Mouse (Mus musculus) C2C12 (cell line): ENCODE results near the gene Mapre3.

Experiments
- CEBPB ChIP-seq: IDR thresholded peaks from one replicate; pipeline ENCODE4 v1.6.1; 2011; ENCODE audit warnings: low read depth, mild to moderate bottlenecking, control low read depth, moderate library complexity
- CTCF ChIP-seq: IDR thresholded peaks from one replicate; pipeline ENCODE4 v1.5.1; 2011; ENCODE audit not compliant: control insufficient read depth, insufficient read depth, insufficient read length
- MAX ChIP-seq: IDR thresholded peaks from one replicate; pipeline ENCODE4 v1.6.1; 2011; ENCODE audit warnings: mild to moderate bottlenecking, control low read depth
- MYOD1 ChIP-seq: IDR thresholded peaks from one replicate; pipeline ENCODE4 v1.6.1; 2011; ENCODE audit warnings: low read depth; ENCODE audit not compliant: control insufficient read depth, insufficient read length
- MYOG ChIP-seq: IDR thresholded peaks from one replicate; pipeline ENCODE4 v1.6.1; 2011; ENCODE audit not compliant: control insufficient read depth, insufficient read length; ENCODE audit errors: extremely low read depth
- USF1 ChIP-seq: IDR thresholded peaks from one replicate; pipeline ENCODE4 v1.6.1; 2011; ENCODE audit warnings: low read depth, mild to moderate bottlenecking, control low read depth, moderate library complexity

GRCm38 (mm10) chr5:30914101-30914635, 99.7 kb downstream of the Mapre3 start:
- TF ChIP-seq CTCF = no peak
- TF ChIP-seq USF1 = no peak
- TF ChIP-seq CEBPB = no peak
- TF ChIP-seq MYOD1 = no peak
- TF ChIP-seq MAX = no peak
- no peak for TF ChIP-seq MYOG
